Mouse (Mus musculus) regulatory T cell (primary cell): ENCODE results near the gene Cwc25.

Source experiments
- in situ Hi-C: fragments of 300-600 bp; cut with MboI, MseI; formaldehyde crosslinking; loops from one replicate; pipeline ENCODE4 v1.15.1; 2025; ENCODE audit warnings: high pct_unique_total_duplicates

Gene Cwc25

GRCm38 (mm10) chr11:97801409-97802193 lies 35.2 kb upstream of the Cwc25 start:
- in situ Hi-C loops: loop anchor here (5.0 kb wide), 1 partner anchor 41 kb away; the partner anchor contains the start of gene B230217C12Rik

GRCm38 (mm10) chr11:97800691-97801408 lies 34.5 kb upstream of the Cwc25 start:
- in situ Hi-C loops: loop anchor here (5.0 kb wide), 1 partner anchor 41 kb away; the partner anchor contains the start of gene B230217C12Rik

GRCm38 (mm10) chr11:97799994-97800690 lies 33.8 kb upstream of the Cwc25 start:
- in situ Hi-C loops: loop anchor here (5.0 to 25.0 kb wide), 3 partner anchors 42 to 187 kb away; partner anchors contain the start of genes Arl5c, B230217C12Rik, Pip4k2b and Plxdc1

GRCm38 (mm10) chr11:97799146-97799993 lies 33.0 kb upstream of the Cwc25 start:
- in situ Hi-C loops: loop anchor here (5.0 to 25.0 kb wide), 2 partner anchors 57 to 188 kb away; partner anchors contain the start of genes Arl5c, Pip4k2b and Plxdc1

- in situ Hi-C loops: loop anchor here (5.0 to 25.0 kb wide), 2 partner anchors 56 to 189 kb away; partner anchors contain the start of genes Arl5c, Pip4k2b and Plxdc1
Measured at GRCm38 (mm10) chr11:97798782-97799145, 32.4 kb upstream of the Cwc25 start, which contains the start of gene Lasp1. TSS of gene Lasp1 (plus strand) at chr11:97799000.

GRCm38 (mm10) chr11:97798083-97798435 lies 31.7 kb upstream of the Cwc25 start:
- in situ Hi-C loops: loop anchor here (5.0 to 25.0 kb wide), 2 partner anchors 56 to 189 kb away; partner anchors contain the start of genes Arl5c, Pip4k2b and Plxdc1

GRCm38 (mm10) chr11:97797369-97798082 lies 31.2 kb upstream of the Cwc25 start:
- in situ Hi-C loops: loop anchor here (5.0 to 25.0 kb wide), 2 partner anchors 55 to 190 kb away; partner anchors contain the start of genes Arl5c, Pip4k2b and Plxdc1

- in situ Hi-C loops: loop anchor here (5.0 to 25.0 kb wide), 2 partner anchors 55 to 190 kb away; partner anchors contain the start of genes Arl5c, Pip4k2b and Plxdc1
Measured at GRCm38 (mm10) chr11:97796910-97797309, 30.6 kb upstream of the Cwc25 start.

GRCm38 (mm10) chr11:97793165-97793564 lies 26.8 kb upstream of the Cwc25 start:
- in situ Hi-C loops: loop anchor here (25.0 kb wide), 1 partner anchor 194 kb away; the partner anchor contains the start of genes Arl5c and Plxdc1

GRCm38 (mm10) chr11:97790778-97791438 lies 24.6 kb upstream of the Cwc25 start:
- in situ Hi-C loops: loop anchor here (25.0 kb wide), 1 partner anchor 196 kb away; the partner anchor contains the start of genes Arl5c and Plxdc1

GRCm38 (mm10) chr11:97789727-97790126 lies 23.4 kb upstream of the Cwc25 start:
- in situ Hi-C loops: loop anchor here (25.0 kb wide), 1 partner anchor 198 kb away; the partner anchor contains the start of genes Arl5c and Plxdc1

GRCm38 (mm10) chr11:97787961-97788360 lies 21.6 kb upstream of the Cwc25 start:
- in situ Hi-C loops: loop anchor here (25.0 kb wide), 1 partner anchor 199 kb away; the partner anchor contains the start of genes Arl5c and Plxdc1

GRCm38 (mm10) chr11:97782564-97782895 lies 16.2 kb upstream of the Cwc25 start:
- in situ Hi-C loops: loop anchor here (25.0 kb wide), 1 partner anchor 205 kb away; the partner anchor contains the start of genes Arl5c and Plxdc1

GRCm38 (mm10) chr11:97781832-97782563 lies 15.6 kb upstream of the Cwc25 start, which contains the start of gene Rpl23:
TSS of gene Rpl23 (minus strand) at chr11:97782437.
- in situ Hi-C loops: loop anchor here (25.0 kb wide), 1 partner anchor 205 kb away; the partner anchor contains the start of genes Arl5c and Plxdc1

GRCm38 (mm10) chr11:97781478-97781831 lies 15.1 kb upstream of the Cwc25 start:
- in situ Hi-C loops: loop anchor here (25.0 kb wide), 1 partner anchor 206 kb away; the partner anchor contains the start of genes Arl5c and Plxdc1

GRCm38 (mm10) chr11:97779968-97780701 lies 13.8 kb upstream of the Cwc25 start:
- in situ Hi-C loops: loop anchor here (25.0 kb wide), 1 partner anchor 207 kb away; the partner anchor contains the start of genes Arl5c and Plxdc1

GRCm38 (mm10) chr11:97778918-97779317 lies 12.6 kb upstream of the Cwc25 start:
- in situ Hi-C loops: loop anchor here (25.0 kb wide), 1 partner anchor 208 kb away; the partner anchor contains the start of genes Arl5c and Plxdc1
